Mouse (Mus musculus) stomach, postnatal 0 days (tissue): ENCODE results near the gene Sgip1.

Source experiments
- CTCF ChIP-seq: IDR thresholded peaks from 2 replicates; pipeline ENCODE4 v1.5.1; 2016; ENCODE audit warnings: antibody characterized with exemption, low read depth, mild to moderate bottlenecking, moderate library complexity
- EP300 ChIP-seq: optimal IDR thresholded peaks from 2 replicates; pipeline ENCODE3; 2016; ENCODE audit warnings: antibody characterized with exemption

DNA sequence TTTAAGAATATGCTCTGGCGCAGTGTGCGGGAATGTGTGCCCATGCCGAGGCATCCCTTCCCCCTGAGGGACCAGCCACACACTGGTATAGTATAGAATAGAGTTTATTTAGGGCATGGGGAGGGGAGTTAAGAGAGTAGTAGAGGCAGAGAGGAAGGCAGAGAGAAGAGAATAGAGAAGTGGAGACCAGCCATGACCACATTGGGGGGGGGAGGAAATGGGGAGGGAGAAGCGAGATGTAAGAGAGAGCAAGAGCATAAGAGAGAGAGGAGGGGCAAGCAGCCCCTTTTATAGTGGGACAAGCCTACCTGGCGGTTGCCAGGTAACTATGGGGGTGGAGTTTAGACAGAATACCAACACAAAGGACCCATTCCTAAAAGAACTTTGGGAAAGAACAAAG lies 218.3 kb downstream of the Sgip1 start:
- TF ChIP-seq CTCF: no peak
- no peak for TF ChIP-seq EP300
